Mouse (Mus musculus) liver, embryonic 11.5 days (tissue): ENCODE results near the gene Mkks. TPM values are rescaled to one million over a fixed set of nuclear protein-coding genes. Genes with fewer than 3 reads are reported as not detected.
A peak's percentile ranks its signal among the peaks of the same experiment; 100 is the strongest.

Experiments used
- ATAC-seq: fragments of 200-750 bp; cut with Nextera tagmentation; replicated peaks from 2 replicates; pipeline ENCODE4 v1.8.0; 2017; ENCODE audit warnings: moderate number of reproducible peaks, mild to moderate bottlenecking, moderate TSS enrichment, moderate library complexity; ENCODE audit not compliant: low FRiP score
- DNase-seq: peaks from one replicate; pipeline ENCODE4 v3.0.0-alpha.2; 2017; ENCODE audit warnings: low spot score
- H3K27ac ChIP-seq: fragments of 300-500 bp; sonication (generic); 2 replicates; pipeline ENCODE4 v1.5.1; 2014; ENCODE audit warnings: mild to moderate bottlenecking, low read depth, low read length, control low read depth
- H3K27me3 ChIP-seq: fragments of 300-500 bp; sonication (generic); replicated peaks from 2 replicates; pipeline ENCODE4 v1.6.1; 2014; ENCODE audit warnings: low read length, mixed read lengths; ENCODE audit not compliant: control insufficient read depth, insufficient read depth
- H3K36me3 ChIP-seq: fragments of 300-500 bp; sonication (generic); 2 replicates; pipeline ENCODE4 v1.6.1; 2014; ENCODE audit warnings: mild to moderate bottlenecking, low read length, moderate library complexity, mixed read lengths; ENCODE audit not compliant: control insufficient read depth, insufficient read depth
- H3K4me1 ChIP-seq: fragments of 300-500 bp; sonication (generic); replicated peaks from 2 replicates; pipeline ENCODE4 v1.6.1; 2014; ENCODE audit warnings: low read length, mixed read lengths; ENCODE audit not compliant: control insufficient read depth, insufficient read depth
- H3K4me2 ChIP-seq: fragments of 300-500 bp; sonication (generic); 2 replicates; pipeline ENCODE4 v1.6.1; 2014; ENCODE audit warnings: mild to moderate bottlenecking, control low read depth, moderate library complexity
- H3K4me3 ChIP-seq: fragments of 300-500 bp; sonication (generic); 2 replicates; pipeline ENCODE4 v1.5.1; 2014; ENCODE audit warnings: low read depth, low read length, control low read depth
- H3K9ac ChIP-seq: fragments of 300-500 bp; sonication (generic); 2 replicates; pipeline ENCODE4 v1.6.1; 2014; ENCODE audit warnings: low read depth, low read length, control low read depth
- H3K9me3 ChIP-seq: fragments of 300-500 bp; sonication (generic); 2 replicates; pipeline ENCODE4 v1.6.1; 2016; ENCODE audit warnings: low read length, inconsistent platforms, mixed read lengths; ENCODE audit not compliant: control insufficient read depth
- WGBS: fragments of 180-500 bp; shearing (Covaris S2); extraction: QIAGEN DNeasy Blood & Tissue Kit; methylation state at CpG from one replicate; pipeline ENCODE4 v1.1.7; 2014; 5-methylcytosine and 5-hydroxymethylcytosine counted together
- polyA plus RNA-seq: library from polyadenylated mRNA; unstranded; fragments of >200 nt; fragmentation: Nextera tagmentation; extraction: Ambion mirVana; gene quantifications from 2 replicates; pipeline ENCODE4 v1.2.1, GENCODE M21; 2014

Mkks gene
- polyA plus RNA-seq: 13.0 and 14.9 TPM in 2 replicates

GRCm38 (mm10) chr2:136891068-136891950, at the start of gene Mkks, which contains the start of the genes Slx4ip and AL731706.1:
Mkks (minus strand) TSS chr2:136891389.
Slx4ip (plus strand) TSS chr2:136891218.
AL731706.1 (minus strand) TSS chr2:136891389.
- DNase-seq: peak; percentile 94
- under 1% methylated on average over 49 of the region's 49 CpGs for WGBS

GRCm38 (mm10) chr2:136938249-136938648, 47.1 kb upstream of the Mkks start:
- H3K4me2 ChIP-seq: no peak overlapping the region
- H3K36me3 ChIP-seq: no peaks in the 10 kb centered on the region
- no peaks in the 10 kb centered on the region for H3K27me3 ChIP-seq
- H3K4me1 ChIP-seq: no peaks in the 10 kb centered on the region
- no peak overlapping the region for H3K9ac ChIP-seq
- ATAC-seq (no peak), DNase-seq (no peak)
- no peak overlapping the region for H3K4me3 ChIP-seq
- no peaks in the 10 kb centered on the region for H3K9me3 ChIP-seq
- WGBS: 76% methylated on average over 1 of the region's 1 CpGs
- H3K27ac ChIP-seq: no peak overlapping the region

More at GRCm38 (mm10) chr2:136891068-136891950, at the start of gene Mkks, which contains the start of the genes Slx4ip and AL731706.1:
- H3K4me3 ChIP-seq: peak within 1 kb of the TSS; percentile 82
- H3K9me3 ChIP-seq: no peaks in the 10 kb centered on the region
- peak within 1 kb of the TSS; percentile 61 for H3K4me2 ChIP-seq
- H3K9ac ChIP-seq: peak within 1 kb of the TSS; percentile 85
- H3K27ac ChIP-seq: peak within 1 kb of the TSS; percentile 86
- no peaks in the 10 kb centered on the region for H3K27me3 ChIP-seq
- peak; percentile 95 for ATAC-seq
- H3K4me1 ChIP-seq: peaks cover 13% of the 10 kb centered on the region
- no peaks in the 10 kb centered on the region for H3K36me3 ChIP-seq

DNA sequence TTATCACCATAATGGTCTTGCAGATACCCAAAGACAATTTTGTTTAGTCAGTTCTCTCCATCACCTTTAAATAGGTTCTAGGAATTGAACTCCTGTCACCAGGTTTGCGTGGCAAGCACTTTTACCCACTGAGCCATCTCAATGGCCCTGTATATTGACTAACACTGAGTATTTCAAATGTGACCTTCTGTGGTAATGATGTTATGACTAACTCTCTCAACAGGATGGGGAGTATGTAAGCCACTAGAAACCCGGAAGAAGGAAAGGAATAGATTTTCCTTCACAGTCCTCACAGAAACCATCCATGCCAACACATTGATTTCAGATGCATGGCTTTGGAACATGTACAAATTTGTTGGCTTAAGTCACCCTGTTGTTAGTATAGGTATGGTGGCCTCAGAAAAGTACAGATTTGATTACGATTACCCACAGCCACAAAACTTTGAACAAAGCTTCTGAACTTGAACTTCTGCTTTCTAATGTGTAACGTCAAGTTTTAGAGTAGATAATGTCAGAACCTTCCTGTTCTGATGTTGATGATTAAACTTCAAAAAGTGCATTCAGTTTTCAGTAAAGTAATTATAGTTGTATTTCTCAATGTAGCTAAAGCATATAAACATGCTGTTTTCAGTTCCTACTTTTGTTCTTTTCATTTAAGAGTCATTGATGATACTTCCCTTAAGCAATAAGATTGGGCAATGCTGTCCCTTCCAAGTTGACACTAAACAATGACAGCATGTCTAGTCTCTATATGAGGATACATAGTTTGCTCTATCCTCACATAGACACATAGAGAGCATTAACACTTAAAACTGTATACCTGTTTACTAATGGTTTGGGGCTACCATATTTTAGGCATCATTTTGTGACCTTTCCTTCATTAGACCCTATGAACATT, 45.5 kb upstream of the Mkks start:
- no peaks in the 10 kb centered on the region for H3K9me3 ChIP-seq
- no peaks in the 10 kb centered on the region for H3K36me3 ChIP-seq
- WGBS: 74% methylated on average over 4 of the region's 4 CpGs
- DNase-seq (no peak), ATAC-seq (no peak)
- H3K27me3 ChIP-seq: no peaks in the 10 kb centered on the region
- no peak overlapping the region for H3K27ac ChIP-seq
- no peaks in the 10 kb centered on the region for H3K4me1 ChIP-seq
- H3K4me3 ChIP-seq: no peak overlapping the region
- H3K9ac ChIP-seq: no peak overlapping the region
- no peak overlapping the region for H3K4me2 ChIP-seq

DNA sequence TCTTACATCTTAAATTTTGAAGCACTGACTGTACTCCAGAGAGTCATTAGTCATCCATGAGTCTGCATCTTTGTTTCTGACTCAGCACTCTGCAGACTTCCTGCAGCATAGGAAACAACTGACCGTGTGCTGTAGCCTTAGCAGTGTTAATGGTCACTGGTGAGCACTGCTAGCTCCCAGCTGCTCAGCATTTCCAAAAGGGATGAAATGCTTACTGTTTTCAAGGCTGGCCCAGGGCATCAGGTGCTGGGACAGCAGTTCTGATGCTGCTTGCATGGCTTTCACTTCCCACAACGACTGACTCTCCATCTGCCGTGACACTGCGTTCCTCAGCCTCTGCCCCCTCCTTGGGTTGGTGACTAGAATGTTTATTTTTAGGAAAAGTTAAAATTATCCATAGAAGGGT, 29.8 kb upstream of the Mkks start:
- DNase-seq (no peak), ATAC-seq (peak; percentile 90)
- Histone ChIP-seq H3K4me3 (no peak overlapping the region), H3K27me3 (no peaks in the 10 kb centered on the region), H3K27ac (no peak overlapping the region), H3K9ac (no peak overlapping the region), H3K9me3 (no peaks in the 10 kb centered on the region), H3K4me2 (peak overlapping the region; percentile 9; the same call in 1 of the 2 replicates), H3K4me1 (peaks cover 9% of the 10 kb centered on the region), H3K36me3 (no peaks in the 10 kb centered on the region; the same call in 1 of the 2 replicates)
- WGBS: 46% methylated on average over 4 of the region's 4 CpGs

DNA sequence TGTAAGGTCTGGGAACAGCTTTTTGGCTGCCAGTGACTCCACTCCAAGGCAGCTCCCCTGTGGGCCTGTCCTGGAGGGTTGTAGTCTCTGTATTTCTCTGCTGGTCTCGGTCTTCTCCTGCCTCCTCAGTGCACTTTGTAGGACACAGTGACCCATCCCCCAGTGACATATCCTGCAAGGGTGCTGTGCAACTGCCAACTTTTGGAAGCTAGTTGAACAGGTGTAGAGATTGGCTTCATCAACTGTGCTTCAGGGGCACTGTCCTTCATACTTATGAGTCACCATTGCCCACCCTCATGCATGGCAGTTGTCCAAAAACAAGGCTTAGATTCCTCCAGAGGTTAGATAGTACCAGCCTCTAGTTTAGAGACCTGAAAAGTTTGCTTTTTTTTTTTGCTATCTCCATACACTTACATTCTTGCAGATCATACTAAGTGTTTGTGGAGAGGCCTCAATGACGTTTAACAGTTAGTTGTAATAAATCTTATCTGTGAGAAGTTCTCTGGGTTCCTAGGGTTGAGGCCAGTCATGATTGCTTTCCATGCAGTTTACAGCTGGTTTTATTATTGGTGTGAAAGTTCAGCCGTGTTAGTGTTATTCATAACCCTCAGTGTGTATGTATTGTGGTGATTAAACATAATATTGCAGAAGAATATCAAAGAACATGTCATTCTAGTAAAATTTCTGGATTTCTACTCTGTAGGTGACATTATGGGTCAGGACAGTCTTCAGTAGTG, 29.2 kb upstream of the Mkks start:
- no peak overlapping the region for H3K27ac ChIP-seq
- ATAC-seq (no peak), DNase-seq (no peak)
- no peak overlapping the region for H3K4me3 ChIP-seq
- no peak overlapping the region for H3K9ac ChIP-seq
- H3K27me3 ChIP-seq: no peaks in the 10 kb centered on the region
- no peaks in the 10 kb centered on the region for H3K9me3 ChIP-seq
- no peak overlapping the region for H3K4me2 ChIP-seq
- H3K36me3 ChIP-seq: no peaks in the 10 kb centered on the region; the same call in 1 of the 2 replicates
- WGBS: 76% methylated on average over 3 of the region's 3 CpGs
- H3K4me1 ChIP-seq: peaks cover 9% of the 10 kb centered on the region

- Histone ChIP-seq H3K4me3 (no peak overlapping the region), H3K9me3 (no peaks in the 10 kb centered on the region), H3K36me3 (no peaks in the 10 kb centered on the region; the same call in 1 of the 2 replicates), H3K4me1 (peaks cover 9% of the 10 kb centered on the region), H3K4me2 (no peak overlapping the region), H3K9ac (no peak overlapping the region), H3K27ac (no peak overlapping the region), H3K27me3 (no peaks in the 10 kb centered on the region)
- WGBS: 92% methylated on average over 1 of the region's 1 CpGs
- DNase-seq (no peak), ATAC-seq (no peak)
These were observed 28.2 kb upstream of the Mkks start for GRCm38 (mm10) chr2:136919433-136919832.

DNA sequence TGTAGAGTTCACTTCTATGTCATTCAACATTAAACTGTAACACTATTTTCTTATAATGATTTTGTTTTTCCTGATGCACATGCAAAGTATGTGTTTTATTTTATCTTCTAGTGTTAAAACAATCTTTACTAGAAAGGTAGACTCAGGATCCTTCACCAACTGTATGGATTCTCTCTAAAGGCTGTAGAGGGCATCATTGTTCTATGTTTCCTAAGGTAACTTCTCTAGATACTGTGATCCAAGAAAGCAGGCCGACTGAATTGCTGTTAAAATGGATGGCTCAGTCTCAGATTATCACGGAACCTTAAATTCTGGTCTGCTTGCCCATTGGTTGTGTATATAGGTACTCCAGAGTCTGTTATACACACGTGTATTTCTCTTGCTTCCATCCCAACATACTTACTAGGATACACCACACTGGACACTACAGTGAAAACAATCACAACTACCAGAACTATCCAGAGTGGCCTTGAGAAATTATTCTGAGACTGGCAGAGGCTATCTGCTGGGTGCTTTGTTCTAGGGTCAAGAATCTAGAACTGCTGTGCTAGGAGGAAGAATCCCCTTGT, 23.2 kb upstream of the Mkks start:
- DNase-seq (no peak), ATAC-seq (no peak)
- H3K4me3 ChIP-seq: no peak overlapping the region
- peaks cover 4% of the 10 kb centered on the region for H3K4me1 ChIP-seq
- no peak overlapping the region for H3K27ac ChIP-seq
- H3K27me3 ChIP-seq: no peaks in the 10 kb centered on the region
- H3K9ac ChIP-seq: no peak overlapping the region
- no peak overlapping the region for H3K4me2 ChIP-seq
- no peaks in the 10 kb centered on the region for H3K9me3 ChIP-seq
- WGBS: 59% methylated on average over 3 of the region's 3 CpGs
- H3K36me3 ChIP-seq: no peaks in the 10 kb centered on the region

DNA sequence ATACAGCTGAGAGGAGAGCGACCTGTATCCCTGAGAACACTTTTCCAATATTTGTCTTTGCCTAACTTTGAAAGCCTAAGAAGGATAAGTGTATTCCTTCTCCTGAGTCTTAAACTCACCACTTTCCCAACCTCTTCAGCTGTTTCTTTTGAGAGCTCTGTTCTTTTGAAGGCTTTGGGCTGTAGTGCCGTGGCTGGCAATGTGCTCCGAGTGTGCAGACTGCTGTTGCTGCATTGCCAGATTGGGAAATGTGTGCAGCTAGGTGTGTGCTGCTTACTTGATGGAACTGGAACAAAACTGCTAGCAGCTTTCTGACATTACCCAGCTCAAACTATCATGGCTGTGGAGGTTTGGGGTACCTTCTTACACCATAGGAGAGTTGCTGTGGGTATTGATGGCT, 21.8 kb upstream of the Mkks start:
- no peak for ATAC-seq
- Histone ChIP-seq H3K4me1 (peaks cover 5% of the 10 kb centered on the region), H3K9me3 (no peaks in the 10 kb centered on the region), H3K27me3 (no peaks in the 10 kb centered on the region), H3K9ac (no peak overlapping the region), H3K36me3 (no peaks in the 10 kb centered on the region), H3K27ac (no peak overlapping the region), H3K4me3 (no peak overlapping the region), H3K4me2 (no peak overlapping the region)
- WGBS: 85% methylated on average over 3 of the region's 3 CpGs
- DNase-seq: no peak
